Mouse (Mus musculus) cerebellum, adult 11 months (tissue): ENCODE measurements around the gene Ttll11.

Source experiments
- DNase-seq: peaks from one replicate; pipeline ENCODE4 v3.0.0; 2022

Ttll11 gene

DNA sequence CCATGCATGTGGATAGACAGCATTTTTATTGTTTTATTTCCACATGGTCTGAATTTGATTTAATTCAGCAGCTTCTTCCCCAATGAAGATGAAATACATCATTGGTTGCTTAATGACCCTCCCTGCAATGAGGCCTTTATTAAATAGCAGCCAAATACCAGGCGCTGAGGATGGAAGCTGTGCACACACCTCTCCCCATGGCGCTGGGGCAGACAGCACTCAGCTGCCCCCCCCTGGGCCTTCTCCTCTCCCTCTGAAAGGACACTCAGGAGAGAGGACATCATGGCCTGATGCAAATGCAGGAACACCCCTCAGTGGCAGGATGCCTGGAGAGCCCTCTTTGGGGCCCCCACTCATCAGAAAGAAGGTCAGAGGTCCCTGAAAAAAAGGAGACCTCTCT, 16.4 kb downstream of the Ttll11 start:
- no peak for DNase-seq

DNA sequence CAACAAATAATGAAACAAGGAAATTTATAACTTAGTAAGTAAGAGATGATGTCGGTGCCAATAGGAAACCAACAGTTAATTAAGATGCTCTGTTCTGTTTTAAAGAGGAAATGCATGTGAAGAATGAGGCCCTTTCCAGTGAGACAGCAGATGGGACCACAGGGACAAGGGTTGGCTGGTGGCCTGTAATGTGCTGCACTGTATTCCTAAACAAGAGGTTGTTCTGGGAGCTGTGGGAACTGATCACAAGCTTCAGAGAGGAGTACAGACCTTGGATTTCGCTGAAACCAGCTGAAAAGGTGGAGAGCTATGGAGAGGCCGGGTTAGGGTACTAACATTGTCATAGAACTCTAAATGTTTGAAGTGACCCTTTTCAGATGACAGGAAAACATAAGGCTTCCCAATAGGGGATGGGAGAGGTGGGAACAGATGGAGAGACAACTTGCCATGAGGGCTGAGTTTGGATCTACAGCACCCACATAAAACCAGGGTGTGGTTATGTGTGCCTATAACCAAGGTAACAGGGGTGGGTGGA, 18.1 kb downstream of the Ttll11 start:
- DNase-seq: no peak

DNA sequence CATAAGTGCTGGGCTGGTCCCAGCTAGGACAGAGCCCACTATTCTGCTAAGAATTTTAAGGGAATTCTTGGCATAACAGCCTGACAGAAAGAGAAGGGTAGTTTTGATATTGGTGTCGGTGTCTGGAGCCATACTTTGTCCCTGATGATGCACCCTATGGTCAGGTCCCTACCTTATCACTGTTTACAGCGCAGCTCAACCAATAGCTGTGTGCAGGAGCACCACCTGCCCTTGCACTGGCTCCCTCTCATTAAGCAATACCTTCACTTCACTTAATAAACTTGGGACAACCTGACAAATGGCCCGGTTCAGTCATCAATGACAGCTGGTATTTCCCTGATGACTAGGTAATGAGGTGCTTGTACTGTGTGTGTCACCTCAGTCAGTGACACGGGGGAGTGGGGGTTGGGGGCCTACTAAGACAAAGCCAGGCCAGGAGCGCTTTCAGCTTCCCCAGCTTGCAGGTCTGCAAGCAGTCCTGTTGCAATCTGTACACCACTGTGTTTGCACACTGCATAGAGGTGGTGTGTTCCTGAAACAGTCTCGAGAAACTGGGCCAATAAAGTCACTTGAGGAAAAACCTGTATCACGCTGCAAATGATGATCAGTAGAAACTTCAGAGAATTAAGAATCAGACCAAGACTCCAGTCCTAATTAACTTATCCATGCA, 22.1 kb downstream of the Ttll11 start:
- no peak for DNase-seq

DNA sequence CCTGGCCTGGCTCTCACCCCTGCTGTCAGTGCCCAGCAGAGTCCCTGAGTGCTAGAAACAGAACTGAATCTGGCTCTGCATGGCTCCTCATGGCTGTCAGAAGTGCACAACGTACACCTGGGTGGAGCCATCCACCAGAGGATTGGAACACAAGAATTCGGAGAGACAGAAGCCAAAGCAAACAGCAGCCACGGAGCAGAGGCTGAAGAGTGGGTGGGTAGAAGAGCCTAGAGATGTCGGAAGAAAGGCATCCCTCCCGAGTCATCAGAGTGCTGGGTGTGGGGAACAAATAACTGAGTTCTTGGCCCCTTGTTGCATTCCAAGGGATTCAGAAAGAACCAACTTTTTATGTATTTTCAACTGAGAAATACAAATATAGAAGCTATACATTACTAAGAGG, 24.5 kb downstream of the Ttll11 start:
- DNase-seq: no peak

DNA sequence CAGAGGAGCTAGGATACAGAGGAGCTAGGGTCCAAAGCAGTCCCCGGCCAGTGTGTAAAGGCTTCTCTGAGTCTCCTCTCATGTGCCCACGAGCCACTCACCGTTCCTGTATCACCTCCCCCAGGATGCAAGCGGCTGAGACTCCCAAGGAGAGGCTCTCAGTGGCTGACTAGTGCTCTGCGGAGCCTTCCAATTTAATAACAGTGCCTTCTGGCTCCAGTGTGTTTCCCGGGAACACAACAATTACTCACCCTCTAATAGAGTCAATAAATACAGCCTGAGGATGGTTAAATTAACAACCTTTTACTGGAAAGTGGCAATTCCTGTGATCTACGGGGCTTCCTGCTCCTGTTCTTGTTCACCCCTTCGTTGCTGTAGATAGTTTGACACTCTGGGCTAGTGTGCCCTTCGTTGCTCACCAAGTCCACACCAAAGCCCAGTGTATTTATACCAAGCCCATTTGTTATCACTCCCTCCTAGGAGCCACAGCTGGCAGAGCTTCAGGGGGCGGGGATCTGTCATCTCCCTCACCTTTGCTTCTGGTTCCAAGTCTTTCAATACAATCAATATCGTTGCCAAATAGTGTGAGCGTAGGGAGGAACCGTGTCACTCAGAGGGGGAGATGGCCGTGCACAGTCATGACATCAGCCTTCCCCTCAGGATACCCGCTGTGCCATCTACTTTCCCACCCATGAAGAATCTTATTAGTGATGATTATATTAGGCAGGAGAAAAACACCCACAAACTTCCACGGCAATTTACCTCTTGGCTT, 27.3 kb downstream of the Ttll11 start:
- DNase-seq: no peak

DNA sequence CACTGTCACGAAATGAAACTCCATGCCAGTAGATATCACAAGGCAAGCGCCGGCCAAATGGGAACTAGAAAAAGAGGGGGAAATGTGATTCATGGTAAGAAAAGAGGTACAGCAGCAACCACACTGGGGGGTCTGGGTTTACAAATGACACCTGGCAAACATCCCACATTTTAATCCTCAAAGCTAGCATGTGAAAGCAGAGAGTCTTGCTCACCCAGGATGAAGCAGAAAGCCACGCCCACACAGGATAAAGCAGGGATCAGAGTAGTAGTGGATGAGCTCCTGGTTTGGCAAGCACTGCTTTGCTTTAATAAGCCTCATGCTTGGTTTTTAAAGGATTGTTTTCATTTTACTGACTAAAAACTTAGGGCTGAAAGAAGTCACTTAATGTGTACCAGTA, 34.8 kb downstream of the Ttll11 start:
- DNase-seq: no peak

DNA sequence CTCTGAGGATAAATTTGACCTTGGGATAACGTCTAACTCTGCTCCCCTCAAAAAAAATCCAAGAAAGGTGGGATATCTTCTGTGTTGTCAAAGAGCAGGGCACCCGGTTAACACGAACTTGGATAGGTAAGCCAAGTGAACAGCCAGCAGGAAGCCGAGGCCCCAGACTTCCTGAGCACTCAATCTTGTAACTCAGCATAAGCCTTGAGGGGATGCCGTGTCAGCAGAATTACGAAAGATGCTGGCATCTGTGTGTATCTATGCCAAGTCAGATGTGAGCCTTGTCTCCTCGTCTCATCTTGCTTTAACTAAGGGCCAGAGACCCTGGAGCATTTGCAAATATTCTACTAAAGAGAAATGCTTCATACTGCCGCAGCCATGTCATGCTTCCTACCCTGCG, 36.8 kb downstream of the Ttll11 start:
- DNase-seq: no peak

DNA sequence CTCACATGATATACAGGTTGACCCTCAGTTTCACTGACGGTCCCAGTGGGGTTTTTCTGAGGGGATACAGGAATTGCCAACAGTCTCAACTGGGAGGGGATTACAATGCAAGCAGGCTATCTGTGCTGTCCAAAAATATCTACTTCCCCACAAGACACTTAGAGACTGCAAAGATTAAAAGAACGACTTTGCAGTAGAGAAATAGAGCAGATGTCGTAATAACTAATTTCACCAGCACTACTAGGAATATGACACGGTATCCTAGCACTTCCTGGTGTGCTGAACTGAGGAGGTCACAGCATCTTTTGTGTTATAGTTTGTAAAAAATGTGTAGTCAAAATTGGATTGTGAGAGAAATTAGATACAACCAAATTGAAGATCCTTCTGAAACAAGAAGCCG, 44.7 kb downstream of the Ttll11 start:
- DNase-seq: no peak

DNA sequence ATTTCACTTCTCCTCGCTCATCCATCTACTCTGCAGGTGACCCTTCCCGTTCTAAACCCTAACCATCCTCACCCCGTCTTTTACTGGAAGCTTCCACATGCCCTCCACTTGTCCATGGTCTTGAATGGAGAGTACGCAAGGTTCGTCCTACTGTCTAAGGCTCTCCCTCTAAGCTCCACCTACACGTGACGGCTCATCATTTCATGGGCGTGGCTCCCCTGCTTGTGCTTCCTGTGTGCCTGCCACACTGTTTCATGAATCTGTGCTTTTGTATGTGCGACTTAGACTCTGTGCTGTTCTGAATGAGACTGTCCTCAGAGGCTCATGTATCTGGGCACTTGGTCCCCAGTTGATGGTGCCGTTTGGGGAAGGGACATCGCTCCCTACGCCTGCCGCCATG, 46.6 kb downstream of the Ttll11 start:
- DNase-seq: no peak

DNA sequence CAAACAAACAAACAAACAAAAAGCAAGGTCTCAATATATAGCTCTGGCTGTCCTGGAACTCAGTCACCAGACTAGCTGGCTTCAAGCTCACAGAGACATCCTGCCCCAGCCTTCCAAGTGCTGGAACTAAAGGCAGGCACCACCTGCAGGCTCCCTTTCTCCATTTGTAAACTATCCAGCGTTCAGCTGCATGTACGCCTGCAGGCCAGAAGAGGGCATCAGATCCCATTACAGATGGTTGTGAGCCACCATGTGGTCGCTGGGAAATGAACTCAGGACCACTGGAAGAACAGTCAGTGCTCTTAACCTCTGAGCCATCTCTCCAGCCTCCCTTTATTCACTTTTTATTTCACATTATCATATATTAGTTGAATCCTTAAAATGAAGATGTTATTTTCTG, 48.1 kb downstream of the Ttll11 start:
- DNase-seq: no peak

DNA sequence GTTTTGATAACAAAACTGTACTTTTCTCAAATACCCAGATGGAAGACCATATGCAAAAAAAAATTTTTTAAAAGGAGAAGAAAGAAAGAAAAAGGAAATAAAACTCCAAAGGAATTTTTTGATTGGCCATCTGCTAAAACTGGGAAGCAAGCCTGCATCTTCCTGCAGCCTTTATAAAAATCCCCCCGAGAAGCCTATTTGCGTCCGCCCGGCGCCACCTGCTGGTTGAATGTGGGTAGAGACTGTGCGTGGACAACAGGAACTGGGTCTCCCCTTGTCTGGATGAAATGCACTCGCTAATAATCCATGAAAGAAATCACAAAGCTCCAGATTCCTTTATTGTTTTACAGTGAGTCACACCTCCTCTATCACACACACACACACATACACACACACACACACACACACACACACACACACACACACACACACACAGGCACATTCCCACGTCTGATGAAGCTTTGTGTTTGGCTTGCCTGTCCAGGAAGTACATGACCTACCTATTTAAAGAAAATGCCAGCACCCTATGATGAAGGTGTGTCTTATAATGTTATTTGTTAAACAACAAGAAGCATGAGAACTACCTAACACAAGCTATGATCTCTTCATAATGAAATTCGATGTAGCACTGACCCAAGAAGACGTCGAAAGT, 49.1 kb downstream of the Ttll11 start:
- peak; percentile 72 for DNase-seq

DNA sequence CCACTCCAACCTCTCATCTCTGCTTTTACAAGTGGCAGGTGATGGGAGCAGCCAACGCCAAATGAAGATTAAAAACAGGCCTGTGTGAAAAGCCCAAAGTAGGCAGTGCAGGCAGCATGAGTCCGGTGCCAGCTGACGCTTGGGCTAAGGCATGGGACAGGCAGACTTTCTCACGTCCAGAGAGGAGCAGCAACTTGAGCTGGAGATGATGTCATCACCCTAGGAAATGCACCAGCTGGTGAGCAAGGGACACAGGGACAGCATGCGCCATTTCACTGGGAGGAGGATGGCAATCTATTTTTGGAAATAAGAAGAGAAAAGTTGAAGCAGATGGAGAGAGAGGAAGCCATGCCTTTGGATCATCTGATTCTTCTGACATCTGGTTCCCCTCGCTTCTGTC, 51.6 kb downstream of the Ttll11 start:
- DNase-seq: no peak

DNA sequence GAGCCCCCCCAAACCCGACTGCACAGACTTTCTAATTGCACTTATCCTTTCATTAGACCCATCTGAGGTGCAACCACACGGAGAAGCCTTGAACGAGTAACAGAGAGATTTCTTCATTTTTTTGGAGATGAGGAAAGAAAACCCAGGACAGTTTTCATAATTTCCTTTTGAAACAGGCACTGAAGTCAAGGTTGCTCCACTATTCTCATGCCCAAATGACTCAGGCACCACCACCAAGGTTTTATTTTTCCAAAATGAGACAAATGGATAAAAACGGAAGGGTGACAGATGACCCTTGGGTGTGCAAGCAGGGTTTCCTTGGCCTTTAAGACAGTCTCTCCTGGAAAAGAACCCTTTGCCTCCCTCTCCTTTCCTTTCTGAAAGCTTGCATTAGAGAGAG, 54.8 kb downstream of the Ttll11 start:
- DNase-seq: no peak

DNA sequence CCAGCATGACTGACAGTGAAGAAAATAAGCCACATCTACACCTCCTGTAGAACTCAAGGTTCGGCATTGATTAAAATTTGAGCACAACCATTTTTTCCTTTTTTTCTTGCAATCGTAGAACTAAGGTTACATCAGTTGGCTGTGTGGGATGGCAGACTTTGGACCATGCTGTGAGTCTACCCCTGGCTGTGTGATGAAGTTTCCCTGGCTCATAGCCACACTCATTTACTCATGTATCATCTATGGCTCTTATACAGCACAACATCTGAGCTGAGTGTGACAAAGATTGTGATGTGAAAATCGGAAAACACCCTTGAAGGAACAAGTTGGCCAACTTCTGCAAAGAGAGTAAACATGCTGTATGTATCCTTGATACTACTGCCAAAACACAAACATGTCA, 56.8 kb downstream of the Ttll11 start:
- no peak for DNase-seq

DNA sequence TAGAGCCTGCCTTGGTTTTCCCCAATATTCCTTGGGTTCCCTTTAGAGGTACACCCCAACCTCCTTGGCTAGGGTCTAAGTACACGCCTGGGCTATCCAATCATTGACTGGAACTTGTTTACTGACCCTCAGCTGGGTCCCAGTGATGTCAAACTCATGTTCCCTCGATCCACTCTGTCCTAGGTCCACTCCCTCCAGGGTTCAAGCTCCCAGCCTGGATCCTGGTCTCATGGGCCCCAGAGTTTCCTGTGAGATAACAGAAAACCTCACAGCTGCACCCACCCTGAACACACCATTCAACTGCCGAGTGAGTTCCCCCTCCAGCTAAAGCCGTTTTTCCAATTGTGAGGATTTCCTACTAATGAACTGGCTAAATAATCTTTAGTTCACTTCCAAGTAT, 67.6 kb downstream of the Ttll11 start:
- DNase-seq: no peak

DNA sequence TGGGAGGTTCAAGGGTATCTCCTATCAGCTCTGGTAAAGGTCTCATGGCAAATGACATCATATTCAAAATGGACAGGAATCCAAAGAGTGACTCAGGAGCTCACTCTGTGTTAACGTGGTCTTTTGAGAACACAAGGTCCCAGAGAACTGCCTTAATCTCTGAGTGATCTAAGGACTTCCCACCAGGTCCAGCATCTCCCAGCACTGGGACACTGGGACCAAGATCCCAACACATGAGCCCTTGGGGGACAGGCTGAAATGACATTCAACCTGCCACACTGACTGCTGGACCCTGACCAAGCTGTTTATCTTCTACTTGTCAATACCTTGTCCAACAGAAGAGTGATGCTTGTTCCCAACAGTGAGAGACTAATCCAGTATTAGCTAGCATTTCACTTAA, 68.0 kb downstream of the Ttll11 start:
- DNase-seq: no peak

DNA sequence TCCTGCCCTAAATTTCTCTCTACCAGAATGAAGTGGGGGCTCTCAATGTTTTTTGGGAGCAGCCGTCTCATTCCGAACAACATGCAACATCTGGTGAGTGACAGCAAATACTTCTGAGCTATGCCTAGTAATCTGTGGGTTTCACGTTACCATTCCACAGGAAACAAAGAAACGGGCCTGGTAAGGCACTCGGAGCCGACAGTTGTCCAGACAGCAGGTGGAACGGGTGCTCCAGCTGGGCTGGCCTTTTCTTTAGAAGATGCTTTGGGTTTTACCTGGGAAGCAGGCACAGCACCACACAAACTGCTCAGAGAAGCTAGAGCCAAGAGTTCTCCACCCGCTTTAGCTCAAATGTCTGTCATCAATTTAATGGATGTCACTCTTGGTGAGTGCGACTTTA, 69.0 kb downstream of the Ttll11 start:
- no peak for DNase-seq

DNA sequence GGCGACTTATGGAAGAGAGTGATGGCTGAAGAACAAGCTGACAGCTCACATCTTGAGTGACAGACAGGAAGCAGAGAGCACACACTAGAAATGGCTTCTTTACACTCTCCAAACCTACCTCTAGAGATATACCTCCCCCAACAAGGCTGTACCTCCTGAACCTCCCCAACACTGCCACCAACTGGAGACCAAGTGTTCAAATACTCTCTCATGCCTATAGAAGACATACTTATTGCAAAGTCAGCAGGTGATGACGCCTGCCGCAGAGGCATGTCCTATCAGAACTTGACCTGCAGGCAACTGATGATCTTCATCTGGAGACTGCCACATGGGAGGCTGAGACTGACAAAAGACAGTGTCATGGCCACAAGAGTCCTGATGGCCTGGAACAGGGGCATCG, 70.4 kb downstream of the Ttll11 start:
- no peak for DNase-seq

DNA sequence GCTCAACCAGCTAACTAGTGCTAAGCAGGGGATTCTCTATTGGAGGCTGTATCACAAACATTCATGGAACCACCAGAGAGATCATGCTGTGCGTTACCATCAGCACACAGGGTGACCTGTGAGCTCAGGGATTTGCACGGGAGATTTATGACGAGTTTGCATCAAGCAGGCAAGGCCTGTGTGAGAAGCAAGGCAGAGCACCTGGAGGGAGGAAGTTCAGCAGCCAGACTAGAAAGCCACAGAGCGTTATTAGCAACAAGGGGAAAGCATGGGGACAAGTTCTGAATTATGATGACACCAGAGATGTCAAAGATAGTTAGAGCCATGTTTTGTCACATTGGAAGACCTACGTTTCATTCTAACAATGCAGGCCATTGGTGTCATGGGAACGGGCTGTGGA, 72.1 kb downstream of the Ttll11 start:
- no peak for DNase-seq

DNA sequence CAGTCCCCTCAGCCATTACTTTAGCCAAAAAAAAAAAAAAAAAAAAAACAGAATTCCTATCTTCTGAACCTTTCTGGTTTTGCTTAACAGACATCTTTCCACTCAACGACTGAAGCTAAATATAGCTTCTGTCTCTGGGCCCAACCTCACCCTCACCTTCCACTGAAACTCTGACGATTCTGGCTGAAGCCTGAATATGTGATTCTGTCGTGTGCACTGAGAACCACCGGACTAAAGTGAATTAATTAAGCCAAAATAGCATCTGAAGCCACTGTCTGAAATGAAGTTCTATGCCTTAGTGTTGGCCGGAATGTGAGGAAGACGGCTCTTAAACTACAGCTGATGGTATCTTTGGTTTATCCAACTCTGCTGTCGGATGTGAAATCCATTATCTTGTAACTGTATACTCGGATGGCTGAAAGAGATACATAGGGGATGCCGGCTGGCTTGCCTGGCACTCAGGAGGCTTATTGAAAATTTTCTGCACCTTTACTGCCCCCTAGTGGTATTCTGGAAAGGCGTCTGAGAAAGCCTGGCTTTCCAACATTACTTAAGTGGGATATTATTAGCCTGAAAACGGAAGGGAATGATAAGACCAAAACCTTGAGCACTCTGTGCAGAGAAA, 73.4 kb downstream of the Ttll11 start:
- peak; percentile 71 for DNase-seq

DNA sequence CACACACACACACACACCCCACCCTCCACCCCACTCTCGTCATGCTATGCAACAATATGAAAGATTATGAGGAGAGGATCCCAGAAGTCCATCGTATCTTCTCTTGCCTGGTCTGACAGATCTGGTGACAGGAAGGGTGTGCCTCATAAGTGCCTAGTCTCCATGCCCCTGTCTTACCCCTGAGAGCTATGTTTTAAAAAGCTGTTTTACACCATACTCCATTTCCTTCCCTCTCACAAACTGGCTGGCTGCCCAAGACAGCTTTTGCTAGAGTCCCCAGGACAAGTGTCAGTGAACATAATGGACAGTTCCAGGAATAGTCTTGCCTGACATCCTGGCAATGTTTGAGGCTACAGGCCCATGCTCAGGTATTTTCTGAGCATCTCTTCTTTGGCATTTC, 78.9 kb downstream of the Ttll11 start:
- no peak for DNase-seq

DNA sequence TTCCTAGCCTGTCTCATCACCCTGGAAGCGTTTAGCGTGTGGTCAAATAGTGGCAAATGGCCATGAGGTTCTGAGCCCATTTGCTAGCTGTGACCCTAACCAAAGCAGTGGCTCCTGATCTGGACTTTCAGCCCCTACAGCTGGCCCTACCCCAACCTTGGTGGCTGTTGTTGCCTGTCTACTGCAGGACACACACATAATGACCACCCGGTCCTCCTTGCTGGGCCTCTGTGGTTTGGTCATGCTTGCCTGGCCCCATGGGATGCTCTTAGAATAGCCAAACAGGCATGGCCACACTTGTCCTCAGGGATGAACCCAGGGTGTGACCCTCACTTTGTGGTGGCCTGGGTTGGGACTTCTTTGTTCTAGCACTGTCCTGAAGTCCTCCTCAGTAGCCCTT, 80.0 kb downstream of the Ttll11 start:
- no peak for DNase-seq

DNA sequence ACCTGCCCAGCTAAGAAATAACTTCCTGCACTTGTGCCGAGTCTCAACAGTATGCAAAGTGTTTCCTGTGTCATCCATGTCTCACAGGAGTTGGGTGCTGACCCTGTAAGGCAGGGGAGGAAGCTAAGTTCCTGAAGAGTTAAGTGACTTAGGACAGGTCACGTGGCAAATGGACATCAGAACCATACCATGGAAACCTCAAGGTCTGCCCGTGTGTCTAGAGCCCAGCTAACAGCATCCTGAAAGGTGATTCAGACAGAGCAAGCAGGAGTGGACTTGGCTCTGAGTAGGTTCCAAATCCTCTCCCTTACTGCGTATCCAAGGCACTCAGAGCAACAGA, 80.6 kb downstream of the Ttll11 start:
- no peak for DNase-seq
